Mouse (Mus musculus): ENCODE results near the gene Traf5. TPM values are rescaled to one million over a fixed set of nuclear protein-coding genes. Genes with fewer than 3 reads are reported as not detected.

Traf5 gene
- polyA plus RNA-seq, 1 experiment from 2014 or later: 25.2 TPM

DNA sequence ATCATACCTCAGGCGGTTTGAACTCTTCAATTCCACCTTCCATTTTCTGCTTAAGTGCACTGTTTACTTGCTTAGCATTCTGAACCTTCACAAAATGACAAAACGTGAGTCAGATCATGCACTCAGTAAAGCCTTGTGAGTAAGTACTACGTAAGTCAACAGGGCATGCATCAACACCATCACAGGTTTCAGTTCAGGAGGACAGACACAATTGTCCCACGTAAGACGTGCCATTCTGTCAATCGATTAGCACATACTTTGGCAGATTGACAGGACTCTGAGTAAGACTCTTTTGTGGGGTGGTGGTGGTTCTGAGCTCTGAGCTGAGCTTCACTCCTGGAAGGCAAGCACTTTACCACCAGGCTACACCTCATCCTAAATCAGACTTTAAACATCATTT lies 23.9 kb upstream of the Traf5 start:
- no peak overlapping the region for H3K9ac ChIP-seq (replicated peaks; ENCODE audit: low read length)
- no peak for ATAC-seq (ENCODE audit: low FRiP score, low TSS enrichment)
- H3K36me3 ChIP-seq (ENCODE audit: insufficient read depth, low read length): peaks cover 55% of the 10 kb centered on the region
- no peak overlapping the region for H3K27ac ChIP-seq (ENCODE audit: low read length)
- H3K27me3 ChIP-seq (ENCODE audit: insufficient read depth, low read length): no peaks in the 10 kb centered on the region
- H3K4me1 ChIP-seq (ENCODE audit: insufficient read depth, low read length): no peaks in the 10 kb centered on the region
- no peaks in the 10 kb centered on the region for H3K9me3 ChIP-seq (ENCODE audit: low read length)
- 94% methylated on average over 6 of the region's 6 CpGs for WGBS
- H3K4me2 ChIP-seq (replicated peaks; ENCODE audit: low read depth, low read length): no peak overlapping the region
- no peak overlapping the region for H3K4me3 ChIP-seq (ENCODE audit: low read length)

DNA sequence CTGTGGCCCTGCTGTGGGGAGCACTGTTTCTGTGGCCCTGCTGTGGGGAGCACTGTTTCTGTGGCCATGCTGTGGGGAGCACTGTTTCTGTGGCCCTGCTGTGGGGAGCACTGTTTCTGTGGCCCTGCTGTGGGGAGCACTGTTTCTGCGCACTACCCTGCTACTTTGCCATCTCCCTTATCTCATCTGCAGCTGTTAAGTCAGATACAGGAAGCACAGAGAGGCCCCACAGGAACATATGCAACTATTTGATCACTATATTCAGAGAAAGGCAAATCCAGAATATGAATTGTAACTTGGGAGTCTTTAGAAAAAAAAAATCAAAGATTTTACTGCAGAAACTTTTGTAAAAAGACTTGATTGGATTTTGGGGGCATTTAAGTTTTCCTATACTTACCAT lies 23.0 kb upstream of the Traf5 start:
- Histone ChIP-seq H3K4me3 (ENCODE audit: low read length) (no peak overlapping the region), H3K27ac (ENCODE audit: low read length) (no peak overlapping the region), H3K36me3 (ENCODE audit: insufficient read depth, low read length) (peaks cover 52% of the 10 kb centered on the region), H3K9ac (replicated peaks; ENCODE audit: low read length) (no peak overlapping the region), H3K4me2 (replicated peaks; ENCODE audit: low read depth, low read length) (no peak overlapping the region), H3K4me1 (ENCODE audit: insufficient read depth, low read length) (no peaks in the 10 kb centered on the region), H3K9me3 (ENCODE audit: low read length) (no peaks in the 10 kb centered on the region), H3K27me3 (ENCODE audit: insufficient read depth, low read length) (no peaks in the 10 kb centered on the region)
- 100% methylated on average over 1 of the region's 1 CpGs for WGBS
- ATAC-seq (ENCODE audit: low FRiP score, low TSS enrichment): no peak

- H3K9ac ChIP-seq (replicated peaks; ENCODE audit: low read length): no peak overlapping the region
- H3K4me2 ChIP-seq (replicated peaks; ENCODE audit: low read depth, low read length): no peak overlapping the region
- H3K36me3 ChIP-seq (ENCODE audit: insufficient read depth, low read length): peaks cover 32% of the 10 kb centered on the region
- H3K4me3 ChIP-seq (ENCODE audit: low read length): no peak overlapping the region
- WGBS: 59% methylated on average over 6 of the region's 6 CpGs
- ATAC-seq (ENCODE audit: low FRiP score, low TSS enrichment): no peak
- no peaks in the 10 kb centered on the region for H3K9me3 ChIP-seq (ENCODE audit: low read length)
- no peaks in the 10 kb centered on the region for H3K4me1 ChIP-seq (ENCODE audit: insufficient read depth, low read length)
- no peaks in the 10 kb centered on the region for H3K27me3 ChIP-seq (ENCODE audit: insufficient read depth, low read length)
- no peak overlapping the region for H3K27ac ChIP-seq (ENCODE audit: low read length)
Measured at GRCm38 (mm10) chr1:192109169-192109568, 16.8 kb upstream of the Traf5 start.

GRCm38 (mm10) chr1:192107352-192107751 lies 15.0 kb upstream of the Traf5 start:
- H3K9me3 ChIP-seq (ENCODE audit: low read length): no peaks in the 10 kb centered on the region
- H3K4me2 ChIP-seq (replicated peaks; ENCODE audit: low read depth, low read length): no peak overlapping the region
- H3K4me1 ChIP-seq (ENCODE audit: insufficient read depth, low read length): no peaks in the 10 kb centered on the region
- no peak overlapping the region for H3K9ac ChIP-seq (replicated peaks; ENCODE audit: low read length)
- 17% methylated on average over 2 of the region's 2 CpGs for WGBS
- ATAC-seq (ENCODE audit: low FRiP score, low TSS enrichment): peak; percentile 75; the same call in 1 of the 2 replicates
- H3K4me3 ChIP-seq (ENCODE audit: low read length): no peak overlapping the region
- no peak overlapping the region for H3K27ac ChIP-seq (ENCODE audit: low read length)
- H3K36me3 ChIP-seq (ENCODE audit: insufficient read depth, low read length): peaks cover 28% of the 10 kb centered on the region
- H3K27me3 ChIP-seq (ENCODE audit: insufficient read depth, low read length): no peaks in the 10 kb centered on the region

- peaks cover 29% of the 10 kb centered on the region for H3K36me3 ChIP-seq (ENCODE audit: insufficient read depth, low read length)
- no peak for ATAC-seq (ENCODE audit: low FRiP score, low TSS enrichment)
- H3K27ac ChIP-seq (ENCODE audit: low read length): no peak overlapping the region
- no peak overlapping the region for H3K9ac ChIP-seq (replicated peaks; ENCODE audit: low read length)
- H3K4me3 ChIP-seq (ENCODE audit: low read length): no peak overlapping the region
- H3K9me3 ChIP-seq (ENCODE audit: low read length): no peaks in the 10 kb centered on the region
- no peaks in the 10 kb centered on the region for H3K27me3 ChIP-seq (ENCODE audit: insufficient read depth, low read length)
- H3K4me1 ChIP-seq (ENCODE audit: insufficient read depth, low read length): no peaks in the 10 kb centered on the region
- no peak overlapping the region for H3K4me2 ChIP-seq (replicated peaks; ENCODE audit: low read depth, low read length)
- 91% methylated on average over 4 of the region's 4 CpGs for WGBS
Measured at GRCm38 (mm10) chr1:192105902-192106389, 13.6 kb upstream of the Traf5 start.

DNA sequence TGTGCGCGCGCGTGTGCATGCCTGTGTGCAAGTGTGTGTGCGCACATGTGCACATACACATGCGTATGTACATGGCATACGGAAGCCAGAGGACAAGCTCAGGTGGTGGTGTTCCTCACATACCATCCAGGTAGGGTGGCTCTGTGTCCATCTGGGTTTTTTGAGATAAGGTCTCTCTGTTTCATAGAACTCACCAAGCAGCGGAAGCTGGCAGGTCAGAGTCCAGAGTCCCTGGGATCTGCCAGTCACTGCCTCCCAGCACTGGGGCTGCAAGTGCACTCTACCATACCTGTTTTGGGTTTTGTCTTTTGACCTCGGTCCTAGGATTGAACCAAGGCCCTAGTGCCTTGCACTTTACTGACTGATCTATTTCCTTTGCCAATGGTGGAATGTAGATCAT lies 11.7 kb upstream of the Traf5 start:
- H3K27ac ChIP-seq (ENCODE audit: low read length): peak overlapping the region; percentile 69
- no peak overlapping the region for H3K4me3 ChIP-seq (ENCODE audit: low read length)
- peaks cover 22% of the 10 kb centered on the region for H3K36me3 ChIP-seq (ENCODE audit: insufficient read depth, low read length)
- H3K4me1 ChIP-seq (ENCODE audit: insufficient read depth, low read length): no peaks in the 10 kb centered on the region
- WGBS: 96% methylated on average over 9 of the region's 9 CpGs
- H3K9me3 ChIP-seq (ENCODE audit: low read length): no peaks in the 10 kb centered on the region
- H3K27me3 ChIP-seq (ENCODE audit: insufficient read depth, low read length): no peaks in the 10 kb centered on the region
- no peak overlapping the region for H3K9ac ChIP-seq (replicated peaks; ENCODE audit: low read length)
- H3K4me2 ChIP-seq (replicated peaks; ENCODE audit: low read depth, low read length): no peak overlapping the region
- no peak; the same call in 1 of the 2 replicates for ATAC-seq (ENCODE audit: low FRiP score, low TSS enrichment)

- WGBS: 73% methylated on average over 6 of the region's 6 CpGs
- Histone ChIP-seq H3K4me1 (ENCODE audit: insufficient read depth, low read length) (no peaks in the 10 kb centered on the region), H3K4me3 (ENCODE audit: low read length) (no peak overlapping the region), H3K27ac (ENCODE audit: low read length) (peak overlapping the region; percentile 69), H3K36me3 (ENCODE audit: insufficient read depth, low read length) (peaks cover 23% of the 10 kb centered on the region), H3K9me3 (ENCODE audit: low read length) (no peaks in the 10 kb centered on the region), H3K27me3 (ENCODE audit: insufficient read depth, low read length) (no peaks in the 10 kb centered on the region), H3K4me2 (replicated peaks; ENCODE audit: low read depth, low read length) (no peak overlapping the region), H3K9ac (replicated peaks; ENCODE audit: low read length) (no peak overlapping the region)
- ATAC-seq (ENCODE audit: low FRiP score, low TSS enrichment): 0 out of 2 replicates have a peak, but pooled peaks have one; percentile 39
Measured at GRCm38 (mm10) chr1:192103176-192103575, 10.8 kb upstream of the Traf5 start.

DNA sequence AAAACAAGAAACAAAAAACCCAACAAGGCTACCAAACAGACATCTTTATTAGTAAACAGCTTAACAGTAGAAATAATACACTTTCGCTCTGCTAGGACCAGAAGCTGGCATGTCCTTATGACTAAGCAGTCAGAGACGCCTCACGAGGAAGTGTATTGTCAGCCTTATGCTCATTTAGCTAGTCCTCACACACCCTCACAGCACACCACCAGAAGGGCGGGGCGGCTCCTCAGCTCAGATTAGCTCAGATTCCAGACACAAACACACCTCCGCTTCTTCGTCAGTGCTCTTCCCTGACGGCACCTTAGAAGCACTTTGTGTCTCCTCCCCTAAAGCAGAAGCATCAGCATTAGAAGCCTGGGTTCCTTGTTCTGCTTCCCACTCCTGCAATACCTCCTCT lies 9.0 kb upstream of the Traf5 start:
- no peak overlapping the region for H3K4me3 ChIP-seq (ENCODE audit: low read length)
- 87% methylated on average over 8 of the region's 8 CpGs for WGBS
- no peaks in the 10 kb centered on the region for H3K4me1 ChIP-seq (ENCODE audit: insufficient read depth, low read length)
- no peak overlapping the region for H3K4me2 ChIP-seq (replicated peaks; ENCODE audit: low read depth, low read length)
- no peak overlapping the region for H3K9ac ChIP-seq (replicated peaks; ENCODE audit: low read length)
- no peaks in the 10 kb centered on the region for H3K9me3 ChIP-seq (ENCODE audit: low read length)
- ATAC-seq (ENCODE audit: low FRiP score, low TSS enrichment): no peak
- no peak overlapping the region for H3K27ac ChIP-seq (ENCODE audit: low read length)
- H3K27me3 ChIP-seq (ENCODE audit: insufficient read depth, low read length): no peaks in the 10 kb centered on the region
- H3K36me3 ChIP-seq (ENCODE audit: insufficient read depth, low read length): peaks cover 23% of the 10 kb centered on the region

- ATAC-seq (ENCODE audit: low FRiP score, low TSS enrichment): no peak
- 91% methylated on average over 11 of the region's 11 CpGs for WGBS
- Histone ChIP-seq H3K27ac (ENCODE audit: low read length) (no peak overlapping the region), H3K9me3 (ENCODE audit: low read length) (no peaks in the 10 kb centered on the region), H3K4me1 (ENCODE audit: insufficient read depth, low read length) (no peaks in the 10 kb centered on the region), H3K36me3 (ENCODE audit: insufficient read depth, low read length) (peaks cover 23% of the 10 kb centered on the region), H3K9ac (replicated peaks; ENCODE audit: low read length) (no peak overlapping the region), H3K4me3 (ENCODE audit: low read length) (no peak overlapping the region), H3K27me3 (ENCODE audit: insufficient read depth, low read length) (no peaks in the 10 kb centered on the region), H3K4me2 (replicated peaks; ENCODE audit: low read depth, low read length) (no peak overlapping the region)
Measured at GRCm38 (mm10) chr1:192100742-192101141, 8.4 kb upstream of the Traf5 start.

GRCm38 (mm10) chr1:192095626-192096025 lies 3.3 kb upstream of the Traf5 start:
- H3K9me3 ChIP-seq (ENCODE audit: low read length): no peaks in the 10 kb centered on the region
- no peak overlapping the region for H3K4me3 ChIP-seq (ENCODE audit: low read length)
- ATAC-seq (ENCODE audit: low FRiP score, low TSS enrichment): no peak
- peaks cover 11% of the 10 kb centered on the region; the same call in 1 of the 2 replicates for H3K36me3 ChIP-seq (ENCODE audit: insufficient read depth, low read length)
- no peak overlapping the region for H3K27ac ChIP-seq (ENCODE audit: low read length)
- H3K9ac ChIP-seq (replicated peaks; ENCODE audit: low read length): no peak overlapping the region
- no peak overlapping the region for H3K4me2 ChIP-seq (replicated peaks; ENCODE audit: low read depth, low read length)
- WGBS: 92% methylated on average over 5 of the region's 5 CpGs
- no peaks in the 10 kb centered on the region for H3K27me3 ChIP-seq (ENCODE audit: insufficient read depth, low read length)
- peaks cover 12% of the 10 kb centered on the region for H3K4me1 ChIP-seq (ENCODE audit: insufficient read depth, low read length)

Measured in kidney, embryonic 16.5 days (tissue).